Mouse (Mus musculus): Measurements from ENCODE around the gene St5. TPM values are rescaled to one million over a fixed set of nuclear protein-coding genes. Genes with fewer than 3 reads are reported as not detected.

Gene St5
- polyA plus RNA-seq, 1 experiment from 2014 or later, result 29.6 TPM

DNA sequence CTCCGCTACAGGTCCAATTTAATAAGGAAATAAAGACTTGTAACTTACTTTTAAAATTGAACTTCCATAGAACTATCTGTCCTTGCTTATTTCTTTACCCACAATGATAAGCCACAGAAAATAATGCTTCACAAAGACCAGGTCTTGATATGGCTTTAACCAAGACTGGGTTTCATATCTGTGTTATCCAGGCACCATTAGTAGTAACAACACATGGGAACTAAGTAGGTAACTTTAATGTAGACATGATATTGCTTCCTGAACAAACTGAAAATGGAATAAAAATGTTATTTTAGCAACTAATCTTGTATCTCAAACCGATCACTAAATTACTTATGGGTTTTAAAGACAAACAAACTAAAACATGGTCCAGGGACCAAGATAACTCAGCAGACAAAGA, 44.1 kb downstream of the St5 start:
- no peak overlapping the region for H3K27ac ChIP-seq (ENCODE audit: low read length)
- H3K27me3 ChIP-seq (ENCODE audit: control insufficient read depth, insufficient read depth, low read depth, low read length), result no peaks in the 10 kb centered on the region
- H3K36me3 ChIP-seq (ENCODE audit: control insufficient read depth, insufficient read depth), result no peaks in the 10 kb centered on the region
- H3K9ac ChIP-seq (ENCODE audit: low read depth, low read length), result no peak overlapping the region
- no peak overlapping the region for H3K4me3 ChIP-seq (ENCODE audit: low read depth, low read length)
- H3K9me3 ChIP-seq (replicated peaks; ENCODE audit: control insufficient read depth, low read length), result no peaks in the 10 kb centered on the region
- 39% methylated on average over 2 of the region's 2 CpGs for WGBS (ENCODE audit: insufficient replicate concordance)
- no peak overlapping the region for H3K4me2 ChIP-seq (ENCODE audit: low read depth, low read length)
- no peak for ATAC-seq (ENCODE audit: low read depth)
- peaks cover 3% of the 10 kb centered on the region; the same call in 1 of the 2 replicates for H3K4me1 ChIP-seq (ENCODE audit: control insufficient read depth, low read depth, low read length)

DNA sequence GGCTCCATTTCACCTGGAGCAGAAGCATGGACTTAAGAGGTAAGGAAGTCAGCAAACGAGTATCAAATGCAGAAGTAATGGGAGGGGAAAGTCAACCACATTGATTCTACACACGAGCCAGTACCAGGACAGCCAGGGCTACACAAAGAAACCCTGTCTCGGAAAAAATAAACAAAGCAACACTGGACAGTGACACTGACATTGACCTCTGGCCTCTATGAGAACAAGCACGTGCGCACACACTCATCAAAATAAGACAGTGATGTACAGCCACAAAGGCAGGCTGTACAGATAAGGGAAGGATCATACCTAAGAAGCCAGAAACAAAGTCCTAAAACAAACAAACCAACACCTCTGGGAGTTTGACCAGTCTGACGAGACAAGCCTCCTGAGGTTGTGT, 45.5 kb downstream of the St5 start:
- ATAC-seq (ENCODE audit: low read depth), result peak; percentile 41; the same call in 1 of the 2 replicates
- Histone ChIP-seq H3K4me3 (ENCODE audit: low read depth, low read length) (no peak overlapping the region), H3K27me3 (ENCODE audit: control insufficient read depth, insufficient read depth, low read depth, low read length) (no peaks in the 10 kb centered on the region), H3K27ac (ENCODE audit: low read length) (no peak overlapping the region), H3K9me3 (replicated peaks; ENCODE audit: control insufficient read depth, low read length) (no peaks in the 10 kb centered on the region), H3K4me2 (ENCODE audit: low read depth, low read length) (no peak overlapping the region), H3K4me1 (ENCODE audit: control insufficient read depth, low read depth, low read length) (peaks cover 3% of the 10 kb centered on the region; the same call in 1 of the 2 replicates), H3K9ac (ENCODE audit: low read depth, low read length) (no peak overlapping the region), H3K36me3 (ENCODE audit: control insufficient read depth, insufficient read depth) (no peaks in the 10 kb centered on the region)
- WGBS (ENCODE audit: insufficient replicate concordance), result 28% methylated on average over 6 of the region's 6 CpGs

DNA sequence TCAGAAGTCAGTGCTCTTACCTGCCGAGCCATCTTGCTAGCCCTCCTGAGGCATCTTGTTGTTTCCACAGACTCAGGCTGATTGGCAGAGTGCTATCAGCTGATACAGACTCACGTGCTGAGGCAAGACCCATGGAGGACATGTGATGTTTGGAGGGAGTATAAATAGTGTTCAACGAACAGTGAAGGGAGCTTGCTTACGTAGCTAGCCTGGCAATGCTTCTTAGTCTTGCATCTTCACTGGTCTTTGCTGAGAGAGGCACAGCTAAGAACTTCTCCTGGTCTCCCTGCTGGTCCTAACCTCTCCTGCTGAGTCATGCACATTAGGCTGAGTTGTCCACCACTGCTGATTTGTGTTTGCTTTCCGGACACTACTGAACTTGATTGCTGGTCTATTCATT, 48.5 kb downstream of the St5 start:
- WGBS (ENCODE audit: insufficient replicate concordance), result 52% methylated on average over 5 of the region's 5 CpGs
- Histone ChIP-seq H3K36me3 (ENCODE audit: control insufficient read depth, insufficient read depth) (no peaks in the 10 kb centered on the region), H3K4me3 (ENCODE audit: low read depth, low read length) (no peak overlapping the region), H3K9ac (ENCODE audit: low read depth, low read length) (no peak overlapping the region), H3K27me3 (ENCODE audit: control insufficient read depth, insufficient read depth, low read depth, low read length) (no peaks in the 10 kb centered on the region), H3K27ac (ENCODE audit: low read length) (no peak overlapping the region), H3K4me2 (ENCODE audit: low read depth, low read length) (no peak overlapping the region), H3K9me3 (replicated peaks; ENCODE audit: control insufficient read depth, low read length) (no peaks in the 10 kb centered on the region), H3K4me1 (ENCODE audit: control insufficient read depth, low read depth, low read length) (peaks cover 3% of the 10 kb centered on the region; the same call in 1 of the 2 replicates)
- ATAC-seq (ENCODE audit: low read depth), result no peak

DNA sequence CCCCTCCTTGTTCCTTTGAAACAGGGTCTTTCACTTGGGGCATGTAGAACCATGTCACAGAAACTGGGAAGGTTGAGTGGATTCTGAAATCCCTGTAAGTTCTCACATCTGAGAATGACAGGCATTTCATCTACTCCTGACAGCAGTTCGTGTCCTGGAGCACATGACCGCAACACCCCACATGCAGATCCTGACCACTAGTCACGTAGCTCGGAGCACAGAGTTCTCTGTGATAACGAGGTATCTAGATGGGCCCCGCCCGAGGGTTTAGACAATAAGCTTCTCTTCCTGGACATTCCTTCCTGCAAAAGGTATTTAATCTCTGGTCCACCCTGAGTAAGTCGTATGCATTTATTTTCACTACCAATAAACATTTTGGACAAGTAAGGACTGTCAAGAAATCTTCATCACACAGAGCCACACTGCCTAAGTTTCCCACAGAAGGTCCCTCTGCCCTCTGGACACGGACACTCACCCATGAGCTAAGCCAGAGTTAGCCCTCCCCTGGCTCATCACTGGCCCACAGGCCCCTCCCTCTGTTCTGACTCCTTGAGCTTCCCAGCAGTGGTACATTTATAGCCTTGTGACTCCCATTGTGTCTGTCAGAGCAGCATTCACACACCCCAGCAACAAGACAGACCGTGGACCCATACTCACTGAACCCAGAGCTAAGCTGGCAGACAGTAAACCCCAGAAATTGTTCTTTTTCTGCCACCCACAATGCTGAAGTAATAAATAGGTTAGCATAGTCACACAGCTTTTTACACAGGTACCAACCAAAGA, 54.4 kb downstream of the St5 start:
- H3K27me3 ChIP-seq (ENCODE audit: control insufficient read depth, insufficient read depth, low read depth, low read length), result no peaks in the 10 kb centered on the region
- no peaks in the 10 kb centered on the region for H3K36me3 ChIP-seq (ENCODE audit: control insufficient read depth, insufficient read depth)
- peak; percentile 79 for ATAC-seq (ENCODE audit: low read depth)
- no peak overlapping the region for H3K27ac ChIP-seq (ENCODE audit: low read length)
- no peak overlapping the region for H3K4me2 ChIP-seq (ENCODE audit: low read depth, low read length)
- 34% methylated on average over 10 of the region's 10 CpGs for WGBS (ENCODE audit: insufficient replicate concordance)
- no peak overlapping the region for H3K4me3 ChIP-seq (ENCODE audit: low read depth, low read length)
- no peak overlapping the region for H3K9ac ChIP-seq (ENCODE audit: low read depth, low read length)
- no peaks in the 10 kb centered on the region for H3K9me3 ChIP-seq (replicated peaks; ENCODE audit: control insufficient read depth, low read length)
- peaks cover 9% of the 10 kb centered on the region for H3K4me1 ChIP-seq (ENCODE audit: control insufficient read depth, low read depth, low read length)

DNA sequence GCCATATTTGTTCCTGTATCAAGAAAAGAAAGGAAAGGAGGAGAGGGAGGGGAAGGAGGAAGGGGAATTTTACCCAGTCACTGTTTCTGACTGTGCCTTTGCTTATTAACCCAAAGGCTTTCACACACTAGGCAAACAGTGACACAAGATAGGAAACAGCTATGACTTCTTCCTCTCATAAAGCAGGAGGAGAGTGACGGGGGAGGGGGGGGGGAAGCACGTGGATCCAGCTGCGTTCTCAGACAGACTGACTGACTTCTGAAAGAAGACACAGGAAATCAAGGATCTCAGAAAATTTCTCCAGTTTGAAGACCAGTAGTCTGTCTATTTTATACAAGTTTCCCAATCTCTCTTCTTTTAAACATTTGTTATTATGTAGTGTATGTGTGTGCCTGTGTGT, 56.8 kb downstream of the St5 start:
- peaks cover 9% of the 10 kb centered on the region for H3K4me1 ChIP-seq (ENCODE audit: control insufficient read depth, low read depth, low read length)
- no peak overlapping the region for H3K4me3 ChIP-seq (ENCODE audit: low read depth, low read length)
- H3K9ac ChIP-seq (ENCODE audit: low read depth, low read length), result no peak overlapping the region
- no peaks in the 10 kb centered on the region for H3K36me3 ChIP-seq (ENCODE audit: control insufficient read depth, insufficient read depth)
- no peak for ATAC-seq (ENCODE audit: low read depth)
- WGBS (ENCODE audit: insufficient replicate concordance), result 19% methylated on average over 3 of the region's 3 CpGs
- H3K9me3 ChIP-seq (replicated peaks; ENCODE audit: control insufficient read depth, low read length), result no peaks in the 10 kb centered on the region
- no peaks in the 10 kb centered on the region for H3K27me3 ChIP-seq (ENCODE audit: control insufficient read depth, insufficient read depth, low read depth, low read length)
- no peak overlapping the region for H3K4me2 ChIP-seq (ENCODE audit: low read depth, low read length)
- no peak overlapping the region for H3K27ac ChIP-seq (ENCODE audit: low read length)

DNA sequence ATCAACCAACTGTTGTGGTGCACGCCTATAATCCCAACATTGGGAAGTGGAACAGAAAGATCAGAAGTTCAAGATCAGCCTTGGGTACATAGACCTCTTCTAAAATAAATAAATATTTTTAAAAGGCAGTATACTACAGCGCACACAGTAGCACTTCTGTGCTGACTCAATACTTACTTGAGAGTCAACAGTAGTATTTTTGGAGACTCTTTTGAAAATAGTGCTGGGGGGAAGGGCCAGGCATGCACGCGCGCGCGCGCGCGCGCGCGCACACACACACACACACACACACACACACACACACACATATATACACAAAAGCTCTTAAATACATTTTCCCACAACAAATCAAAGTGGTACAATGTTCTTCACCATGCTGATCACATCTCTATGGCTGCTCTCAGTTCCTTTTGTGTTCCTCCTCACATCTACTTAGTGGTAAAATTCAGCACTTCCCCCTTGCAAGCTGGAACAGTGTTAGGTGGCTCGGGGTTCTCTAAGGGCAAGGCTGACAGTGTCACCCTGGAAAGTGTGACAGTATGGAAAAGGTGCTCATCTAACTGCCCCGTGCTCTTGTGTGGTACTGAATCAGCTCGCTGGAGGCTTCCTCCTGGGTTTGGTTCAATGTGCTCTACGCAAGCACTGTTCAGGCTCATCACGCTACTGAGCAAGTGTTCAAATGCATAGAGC, 60.0 kb downstream of the St5 start:
- 87% methylated on average over 18 of the region's 18 CpGs for WGBS (ENCODE audit: insufficient replicate concordance)
- Histone ChIP-seq H3K27me3 (ENCODE audit: control insufficient read depth, insufficient read depth, low read depth, low read length) (no peaks in the 10 kb centered on the region), H3K4me1 (ENCODE audit: control insufficient read depth, low read depth, low read length) (no peaks in the 10 kb centered on the region; the same call in 1 of the 2 replicates), H3K27ac (ENCODE audit: low read length) (no peak overlapping the region), H3K4me2 (ENCODE audit: low read depth, low read length) (no peak overlapping the region), H3K36me3 (ENCODE audit: control insufficient read depth, insufficient read depth) (no peaks in the 10 kb centered on the region), H3K4me3 (ENCODE audit: low read depth, low read length) (no peak overlapping the region), H3K9me3 (replicated peaks; ENCODE audit: control insufficient read depth, low read length) (no peaks in the 10 kb centered on the region), H3K9ac (ENCODE audit: low read depth, low read length) (no peak overlapping the region)
- ATAC-seq (ENCODE audit: low read depth), result no peak

DNA sequence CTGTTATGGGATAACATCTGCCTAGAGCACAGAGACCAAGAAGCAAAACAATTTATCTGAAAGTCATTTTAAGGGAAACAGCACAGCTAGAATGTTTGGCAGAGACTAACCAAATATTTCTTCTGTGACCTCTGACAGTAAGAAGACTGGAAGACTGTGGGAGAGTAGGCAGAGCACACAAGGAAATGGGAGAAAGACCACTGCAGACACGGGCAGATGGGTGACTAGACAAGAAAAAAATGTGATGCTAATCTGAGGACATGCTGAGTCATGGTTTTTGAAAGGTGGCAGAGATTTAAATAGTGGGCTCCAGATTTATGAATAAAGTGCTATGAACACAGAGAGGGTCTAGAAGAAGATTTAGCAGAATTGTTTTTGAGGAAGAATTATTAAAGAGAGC, 61.4 kb downstream of the St5 start:
- H3K36me3 ChIP-seq (ENCODE audit: control insufficient read depth, insufficient read depth), result no peaks in the 10 kb centered on the region
- H3K9ac ChIP-seq (ENCODE audit: low read depth, low read length), result no peak overlapping the region
- WGBS (ENCODE audit: insufficient replicate concordance), result 5% methylated on average over 1 of the region's 1 CpGs
- H3K27ac ChIP-seq (ENCODE audit: low read length), result no peak overlapping the region
- no peak for ATAC-seq (ENCODE audit: low read depth)
- peaks cover 12% of the 10 kb centered on the region for H3K4me1 ChIP-seq (ENCODE audit: control insufficient read depth, low read depth, low read length)
- no peaks in the 10 kb centered on the region for H3K27me3 ChIP-seq (ENCODE audit: control insufficient read depth, insufficient read depth, low read depth, low read length)
- H3K9me3 ChIP-seq (replicated peaks; ENCODE audit: control insufficient read depth, low read length), result no peaks in the 10 kb centered on the region
- no peak overlapping the region for H3K4me3 ChIP-seq (ENCODE audit: low read depth, low read length)
- no peak overlapping the region for H3K4me2 ChIP-seq (ENCODE audit: low read depth, low read length)

DNA sequence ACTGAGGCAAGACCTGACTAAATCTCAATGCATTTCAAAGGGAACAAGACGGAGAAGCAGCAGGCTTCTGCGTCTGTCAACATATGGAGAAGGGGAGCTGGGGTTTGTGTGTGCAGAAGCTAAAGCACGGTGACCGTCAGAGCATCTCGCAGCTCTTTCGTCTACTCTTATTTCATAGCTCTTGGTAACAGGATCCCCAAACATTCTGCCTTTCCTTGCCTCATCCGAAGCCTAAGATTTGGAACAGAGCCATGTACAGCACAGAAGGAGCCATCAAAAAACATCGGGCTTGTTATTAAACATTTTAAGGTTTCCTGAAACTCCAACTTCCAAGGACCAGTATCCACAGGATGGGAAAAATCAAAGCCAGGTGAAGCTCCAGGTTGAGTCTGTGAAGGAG, 62.3 kb downstream of the St5 start:
- WGBS (ENCODE audit: insufficient replicate concordance), result 77% methylated on average over 8 of the region's 8 CpGs
- no peak for ATAC-seq (ENCODE audit: low read depth)
- no peaks in the 10 kb centered on the region for H3K36me3 ChIP-seq (ENCODE audit: control insufficient read depth, insufficient read depth)
- no peaks in the 10 kb centered on the region for H3K9me3 ChIP-seq (replicated peaks; ENCODE audit: control insufficient read depth, low read length)
- no peak overlapping the region for H3K27ac ChIP-seq (ENCODE audit: low read length)
- H3K4me2 ChIP-seq (ENCODE audit: low read depth, low read length), result no peak overlapping the region
- no peak overlapping the region for H3K9ac ChIP-seq (ENCODE audit: low read depth, low read length)
- no peak overlapping the region for H3K4me3 ChIP-seq (ENCODE audit: low read depth, low read length)
- no peaks in the 10 kb centered on the region for H3K27me3 ChIP-seq (ENCODE audit: control insufficient read depth, insufficient read depth, low read depth, low read length)
- peaks cover 20% of the 10 kb centered on the region for H3K4me1 ChIP-seq (ENCODE audit: control insufficient read depth, low read depth, low read length)

DNA sequence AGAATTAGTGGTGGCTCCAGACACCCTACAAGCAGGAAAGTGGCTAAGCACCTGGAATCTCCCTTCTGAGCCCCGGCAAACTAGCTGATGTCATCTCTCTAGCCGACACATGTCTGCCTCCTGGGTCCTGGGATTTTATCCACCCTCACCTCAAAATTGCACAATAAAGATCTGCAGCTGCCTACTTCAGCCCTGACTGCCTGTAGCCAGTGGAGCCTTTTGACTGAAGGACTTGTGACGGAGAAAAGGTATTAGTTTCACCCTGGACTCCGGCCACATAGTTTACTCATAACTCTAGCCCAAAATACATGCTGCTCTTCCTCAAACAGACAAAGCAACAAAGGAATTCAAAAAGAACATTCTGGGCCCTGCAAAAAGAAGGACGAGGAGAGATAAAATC, 66.0 kb downstream of the St5 start:
- 0 out of 2 replicates have a peak overlapping the region, but pooled peaks have one; percentile 17 for H3K9ac ChIP-seq (ENCODE audit: low read depth, low read length)
- no peaks in the 10 kb centered on the region for H3K27me3 ChIP-seq (ENCODE audit: control insufficient read depth, insufficient read depth, low read depth, low read length)
- no peaks in the 10 kb centered on the region for H3K9me3 ChIP-seq (replicated peaks; ENCODE audit: control insufficient read depth, low read length)
- H3K4me2 ChIP-seq (ENCODE audit: low read depth, low read length), result peak overlapping the region; percentile 60
- no peak overlapping the region for H3K4me3 ChIP-seq (ENCODE audit: low read depth, low read length)
- H3K4me1 ChIP-seq (ENCODE audit: control insufficient read depth, low read depth, low read length), result peaks cover 36% of the 10 kb centered on the region
- H3K27ac ChIP-seq (ENCODE audit: low read length), result peak overlapping the region; percentile 89
- H3K36me3 ChIP-seq (ENCODE audit: control insufficient read depth, insufficient read depth), result no peaks in the 10 kb centered on the region
- ATAC-seq (ENCODE audit: low read depth), result no peak
- WGBS (ENCODE audit: insufficient replicate concordance), result 54% methylated on average over 5 of the region's 5 CpGs

Measured in liver, embryonic 16.5 days (tissue).